ENCODE assay signal across 25 mouse cellular contexts in the genomic region with DNA sequence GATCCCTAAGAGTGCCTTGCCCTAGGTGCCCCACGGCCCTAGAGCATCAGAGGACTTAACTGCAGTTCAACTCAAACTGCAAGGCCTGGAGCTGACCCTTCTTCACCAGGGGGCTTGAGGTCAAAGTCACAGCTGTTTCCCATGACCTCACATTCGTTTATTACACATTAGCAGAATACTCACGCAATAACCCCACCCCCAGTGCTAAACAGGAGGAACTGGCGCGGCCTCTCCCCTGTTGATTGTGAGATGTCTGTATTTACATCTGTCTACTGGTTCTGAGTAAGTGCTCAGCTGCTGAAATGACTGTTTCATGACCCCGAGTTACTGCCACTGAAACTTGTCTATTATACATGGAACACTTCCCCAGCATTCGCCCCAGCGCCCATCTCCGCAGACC. TPM values are rescaled to one million over a fixed set of nuclear protein-coding genes. Genes with fewer than 3 reads are reported as not detected.
DNase-seq lines count a peak whose midpoint lies in the region; ATAC-seq and TF ChIP-seq lines count a peak whose summit lies in the region.
"Had no signal": no experiment of that assay in that cellular context is flagged by ENCODE, and none has a peak within 500 bp of the region (broad histone marks: within the 10 kb centered on the region; RNA-seq: fewer than 3 reads in every experiment).

No protein-coding gene starts in this region.

- no peaks in the 10 kb centered on the region for H3K4me1 ChIP-seq in lung, embryonic 16.5 days (replicated peaks; ENCODE audit: control insufficient read depth, insufficient read depth, low read length)
- H3K4me1 ChIP-seq in stomach, postnatal 0 days (replicated peaks; ENCODE audit: control insufficient read depth, insufficient read depth): no peaks in the 10 kb centered on the region
- H3K4me1 ChIP-seq: embryonic facial prominence, embryonic 15.5 days; forebrain, embryonic 10.5 days; heart, embryonic 10.5 days had no signal

- TF ChIP-seq CTCF in stomach, postnatal 0 days (IDR thresholded peaks at IDR 0.05; ENCODE audit: low read depth): no peak

- H3K9ac ChIP-seq in lung, embryonic 16.5 days (ENCODE audit: low read length): no peak overlapping the region
- H3K9ac ChIP-seq in stomach, postnatal 0 days (ENCODE audit: low read length): no peak overlapping the region
- H3K9ac ChIP-seq: embryonic facial prominence, embryonic 15.5 days; hindbrain, embryonic 14.5 days had no signal

- WGBS in lung, embryonic 16.5 days: 56% methylated on average over 9 of the region's 9 CpGs
- WGBS in stomach, postnatal 0 days: 52% methylated on average over 9 of the region's 9 CpGs

- H3K36me3 ChIP-seq in lung, embryonic 16.5 days (ENCODE audit: control insufficient read depth, insufficient read depth, low read length): no peaks in the 10 kb centered on the region; the same call in 1 of the 2 replicates
- no peaks in the 10 kb centered on the region for H3K36me3 ChIP-seq in stomach, postnatal 0 days (ENCODE audit: control insufficient read depth, insufficient read depth, low read length)

- no peak overlapping the region for H3K4me3 ChIP-seq in lung, embryonic 16.5 days (ENCODE audit: low read length)
- H3K4me3 ChIP-seq in stomach, postnatal 0 days (ENCODE audit: low read depth, low read length): no peak overlapping the region
- H3K4me3 ChIP-seq: embryonic facial prominence, embryonic 15.5 days; erythroblast, embryonic 14.5 days; forebrain, embryonic 10.5 days; heart, embryonic 10.5 days had no signal

- no peak overlapping the region for H3K4me2 ChIP-seq in lung, embryonic 16.5 days (ENCODE audit: low read depth, low read length)
- H3K4me2 ChIP-seq in stomach, postnatal 0 days (replicated peaks; ENCODE audit: low read depth): no peak overlapping the region
- H3K4me2 ChIP-seq: embryonic facial prominence, embryonic 15.5 days; hindbrain, embryonic 14.5 days had no signal

- no peak for TF ChIP-seq EP300 in stomach, postnatal 0 days (optimal IDR thresholded peaks at IDR 0.05)

- H3K27me3 ChIP-seq in lung, embryonic 16.5 days (ENCODE audit: control insufficient read depth, insufficient read depth, low read depth, low read length): no peaks in the 10 kb centered on the region
- H3K27me3 ChIP-seq in stomach, postnatal 0 days (ENCODE audit: control insufficient read depth, insufficient read depth, low read length): no peaks in the 10 kb centered on the region
- H3K27me3 ChIP-seq: embryonic facial prominence, embryonic 15.5 days had no signal

- peak; percentile 8 for DNase-seq in embryo, embryonic 10 days (ENCODE audit: low spot score)
- DNase-seq in embryo, embryonic 9.5 days (ENCODE audit: extremely low spot score): no peak
- DNase-seq in lung, postnatal 36 days: no peak
- peak; percentile 69 for DNase-seq in urinary bladder, postnatal 14 days (ENCODE audit: low spot score)
- no peak for DNase-seq in urinary bladder, postnatal 10 days (ENCODE audit: low spot score)
- DNase-seq in stomach, postnatal 0 days (ENCODE audit: low spot score): peak; percentile 40
- no peak for DNase-seq in layer of hippocampus, adult 11-12 months (ENCODE audit: low spot score)
- DNase-seq: adrenal gland, adult 8-10 months; B cell, adult 2 months; cerebellum, adult 11 months; cerebellum, adult 8-10 months; cerebellum, postnatal 14 days; gastrocnemius, postnatal 36 days; heart, adult 18-20 months; heart, postnatal 10 days; heart, postnatal 4 days had no signal

- no peaks in the 10 kb centered on the region for H3K9me3 ChIP-seq in lung, embryonic 16.5 days (ENCODE audit: control insufficient read depth, low read length)
- H3K9me3 ChIP-seq in stomach, postnatal 0 days (ENCODE audit: control insufficient read depth, low read length): no peaks in the 10 kb centered on the region
- H3K9me3 ChIP-seq: embryonic facial prominence, embryonic 15.5 days; forebrain, embryonic 10.5 days; G1E; heart, embryonic 10.5 days had no signal

- H3K27ac ChIP-seq in lung, embryonic 16.5 days (ENCODE audit: low read length): no peak overlapping the region
- no peak overlapping the region for H3K27ac ChIP-seq in stomach, postnatal 0 days (replicated peaks)
- H3K27ac ChIP-seq: embryonic facial prominence, embryonic 15.5 days; forebrain, embryonic 10.5 days; heart, embryonic 10.5 days; hindbrain, embryonic 14.5 days had no signal

- 0 out of 2 replicates have a peak, but pooled peaks have one; percentile 17 for ATAC-seq in lung, embryonic 16.5 days (ENCODE audit: low read depth)
- ATAC-seq in stomach, postnatal 0 days (ENCODE audit: low FRiP score, low TSS enrichment): peak; percentile 79
- ATAC-seq: CD4-positive, CD25-positive, alpha-beta regulatory T cell, adult 4 months; forebrain, embryonic 14.5 days had no signal

RNA-seq across cellular contexts. Expression of a gene that starts 22.3 kb away (rescaled TPM):
- polyA plus RNA-seq in lung, embryonic 16.5 days (2015; fragmentation: Nextera tagmentation; extraction: Ambion mirVana): 16.5 and 17.9 TPM in 2 replicates
- polyA plus RNA-seq in stomach, postnatal 0 days (2015; fragmentation: Nextera tagmentation; extraction: Ambion mirVana): 8.9 and 9.7 TPM in 2 replicates

RNA-seq across cellular contexts. Expression of a gene that starts 40.9 kb away (rescaled TPM):
- 3.9 and 5.3 TPM in 2 replicates for polyA plus RNA-seq in lung, embryonic 16.5 days (2015; fragmentation: Nextera tagmentation; extraction: Ambion mirVana)
- 26.4 and 31.8 TPM in 2 replicates for polyA plus RNA-seq in stomach, postnatal 0 days (2015; fragmentation: Nextera tagmentation; extraction: Ambion mirVana)

Comparison
In these comparisons a context has a peak if more than half of its experiments do, and no peak if none do; other contexts are left out.
1. DNase-seq: peak in embryo, embryonic 10 days (single experiment), urinary bladder, postnatal 14 days (single experiment) and stomach, postnatal 0 days (single experiment); none in embryo, embryonic 9.5 days (single experiment), lung, postnatal 36 days (single experiment), urinary bladder, postnatal 10 days (single experiment) and layer of hippocampus, adult 11-12 months (single experiment).